Mouse (Mus musculus) macrophage (primary cell): Measurements from ENCODE around the gene Surf6. TPM values are rescaled to one million over a fixed set of nuclear protein-coding genes. Genes with fewer than 3 reads are reported as not detected.
"Not testable (repeated sequence)": the region's sequence is repeated elsewhere in the genome, so short reads cannot be mapped to it uniquely, and the experiment has no call there.

Source experiments
- H3K27ac ChIP-seq: fragments of 350-480 bp; formaldehyde crosslinking; 2 replicates; pipeline ENCODE4 v1.9.0; 2021
- H3K36me3 ChIP-seq: fragments of 350-480 bp; formaldehyde crosslinking; 2 replicates; pipeline ENCODE4 v1.9.0; 2021; ENCODE audit errors: inconsistent target
- H3K4me3 ChIP-seq: fragments of 350-480 bp; formaldehyde crosslinking; 2 replicates; pipeline ENCODE4 v1.9.0; 2021; ENCODE audit errors: inconsistent target
- H3K79me2 ChIP-seq: fragments of 350-480 bp; formaldehyde crosslinking; 2 replicates; pipeline ENCODE4 v1.9.0; 2021; ENCODE audit errors: inconsistent target
- WGBS: methylation state at CpG from one replicate; pipeline ENCODE4 v1.1.7; 2026; ENCODE audit warnings: inconsistent platforms; ENCODE audit not compliant: missing documents; 5-methylcytosine and 5-hydroxymethylcytosine counted together
- polyA plus RNA-seq: library from polyadenylated mRNA; stranded (reverse); fragments of 250-400 nt; gene quantifications from 3 replicates; pipeline ENCODE4 v1.2.4, GENCODE M21; 2018; ENCODE audit warnings: inconsistent platforms

The Surf6 gene
- polyA plus RNA-seq, 1 experiment from 2014 or later: 25.2 TPM

GRCm38 (mm10) chr2:26906431-26906830, 3.8 kb upstream of the Surf6 start:
- no peak overlapping the region for H3K27ac ChIP-seq
- H3K36me3 ChIP-seq: peaks cover 19% of the 10 kb centered on the region; the same call in 1 of the 2 replicates
- 98% methylated on average over 3 of the region's 3 CpGs for WGBS
- H3K79me2 ChIP-seq: peaks cover 93% of the 10 kb centered on the region
- H3K4me3 ChIP-seq: no peak overlapping the region

- Histone ChIP-seq H3K36me3 (peaks cover 19% of the 10 kb centered on the region; the same call in 1 of the 2 replicates), H3K27ac (no peak overlapping the region), H3K79me2 (peaks cover 93% of the 10 kb centered on the region), H3K4me3 (no peak overlapping the region)
- WGBS: 89% methylated on average over 2 of the region's 2 CpGs
Measured at GRCm38 (mm10) chr2:26905936-26906335, 3.3 kb upstream of the Surf6 start.

GRCm38 (mm10) chr2:26903311-26903710, 632 bp upstream of the Surf6 start:
- 5% methylated on average over 7 of the region's 7 CpGs for WGBS
- H3K36me3 ChIP-seq: peaks cover 39% of the 10 kb centered on the region

GRCm38 (mm10) chr2:26901834-26902400, 762 bp downstream of the Surf6 start:
- WGBS: 6% methylated on average over 7 of the region's 7 CpGs
- peaks cover 44% of the 10 kb centered on the region for H3K36me3 ChIP-seq
- peak overlapping the region; percentile 71 for H3K27ac ChIP-seq
- peak overlapping the region; percentile 91 for H3K4me3 ChIP-seq
- peaks cover 71% of the 10 kb centered on the region for H3K79me2 ChIP-seq

More at GRCm38 (mm10) chr2:26903311-26903710, 632 bp upstream of the Surf6 start:
- Histone ChIP-seq H3K79me2 (peaks cover 85% of the 10 kb centered on the region), H3K4me3 (peak overlapping the region; percentile 91), H3K27ac (peak overlapping the region; percentile 71)

- no peak overlapping the region for H3K27ac ChIP-seq
- peaks cover 51% of the 10 kb centered on the region for H3K36me3 ChIP-seq
- no peak overlapping the region for H3K4me3 ChIP-seq
- H3K79me2 ChIP-seq: peaks cover 59% of the 10 kb centered on the region
- 60% methylated on average over 1 of the region's 1 CpGs for WGBS
Measured at GRCm38 (mm10) chr2:26900731-26901130, 1.9 kb downstream of the Surf6 start.

GRCm38 (mm10) chr2:26895898-26896297, 6.8 kb downstream of the Surf6 start:
- H3K79me2 ChIP-seq: peaks cover 13% of the 10 kb centered on the region
- peaks cover 82% of the 10 kb centered on the region for H3K36me3 ChIP-seq
- 88% methylated on average over 4 of the region's 4 CpGs for whole genome bisulfite sequencing
- no peak overlapping the region for H3K27ac ChIP-seq
- no peak overlapping the region for H3K4me3 ChIP-seq

- 97% methylated on average over 3 of the region's 4 CpGs for WGBS
- not testable (repeated sequence) for H3K79me2 ChIP-seq, H3K4me3 ChIP-seq, H3K27ac ChIP-seq
- peaks cover 18% of the 10 kb centered on the region; the same call in 1 of the 2 replicates for H3K36me3 ChIP-seq
Measured at GRCm38 (mm10) chr2:26886170-26886569, 16.5 kb downstream of the Surf6 start.

- peaks cover 15% of the 10 kb centered on the region; the same call in 1 of the 2 replicates for H3K36me3 ChIP-seq
- not testable (repeated sequence) for H3K4me3 ChIP-seq, H3K79me2 ChIP-seq, H3K27ac ChIP-seq
- WGBS: 97% methylated on average over 2 of the region's 2 CpGs
Measured at GRCm38 (mm10) chr2:26885541-26885940, 17.1 kb downstream of the Surf6 start.

- no peaks in the 10 kb centered on the region for H3K79me2 ChIP-seq
- no peak overlapping the region for H3K4me3 ChIP-seq
- H3K27ac ChIP-seq: no peak overlapping the region
- H3K36me3 ChIP-seq: no peaks in the 10 kb centered on the region
Measured at GRCm38 (mm10) chr2:26878571-26878970, 24.1 kb downstream of the Surf6 start.

- no peak overlapping the region for H3K4me3 ChIP-seq
- H3K36me3 ChIP-seq: no peaks in the 10 kb centered on the region
- H3K79me2 ChIP-seq: no peaks in the 10 kb centered on the region
- H3K27ac ChIP-seq: no peak overlapping the region
- 80% methylated on average over 6 of the region's 6 CpGs for WGBS
Measured at GRCm38 (mm10) chr2:26870666-26871065, 32.0 kb downstream of the Surf6 start.

- H3K27ac ChIP-seq: no peak within 1 kb of the TSS
- WGBS: 91% methylated on average over 3 of the region's 3 CpGs
Measured at GRCm38 (mm10) chr2:26864879-26865278, 37.8 kb downstream of the Surf6 start, which contains the start of gene Abo. TSS of gene Abo (minus strand) at chr2:26864979.

GRCm38 (mm10) chr2:26862856-26863255, 39.8 kb downstream of the Surf6 start:
- Histone ChIP-seq H3K27ac (no peak overlapping the region), H3K79me2 (no peaks in the 10 kb centered on the region), H3K4me3 (no peak overlapping the region), H3K36me3 (no peaks in the 10 kb centered on the region)
- WGBS: 0% methylated on average over 3 of the region's 3 CpGs

More at GRCm38 (mm10) chr2:26864879-26865278, 37.8 kb downstream of the Surf6 start, which contains the start of gene Abo:
- H3K4me3 ChIP-seq: no peak within 1 kb of the TSS
- H3K79me2 ChIP-seq: no peaks in the 10 kb centered on the region
- no peaks in the 10 kb centered on the region for H3K36me3 ChIP-seq

GRCm38 (mm10) chr2:26847706-26848105, 55.0 kb downstream of the Surf6 start:
- 42% methylated on average over 2 of the region's 2 CpGs for WGBS
- Histone ChIP-seq H3K27ac (no peak overlapping the region), H3K79me2 (no peaks in the 10 kb centered on the region), H3K36me3 (no peaks in the 10 kb centered on the region), H3K4me3 (no peak overlapping the region)
